Mouse (Mus musculus) gastrocnemius, adult 8-10 months (tissue): Measurements from ENCODE around the gene Galnt2. TPM values are rescaled to one million over a fixed set of nuclear protein-coding genes. Genes with fewer than 3 reads are reported as not detected.

Source experiments
- DNase-seq, 2 experiments: peaks; one replicate each; pipeline ENCODE4 v3.0.0; 2022; ENCODE audit warnings: low spot score in 2 of 2
- total RNA-seq, 4 experiments: library from RNA; stranded (reverse); gene quantifications; 2 replicates each; pipeline ENCODE4 v1.2.4; 2022

Galnt2 gene
- total RNA-seq, 4 experiments from 2014 or later = 43.1 to 54.1 (median 49.5) TPM

GRCm38 (mm10) chr8:124319316-124319652, 88.1 kb downstream of the Galnt2 start:
- DNase-seq = no peak

DNA sequence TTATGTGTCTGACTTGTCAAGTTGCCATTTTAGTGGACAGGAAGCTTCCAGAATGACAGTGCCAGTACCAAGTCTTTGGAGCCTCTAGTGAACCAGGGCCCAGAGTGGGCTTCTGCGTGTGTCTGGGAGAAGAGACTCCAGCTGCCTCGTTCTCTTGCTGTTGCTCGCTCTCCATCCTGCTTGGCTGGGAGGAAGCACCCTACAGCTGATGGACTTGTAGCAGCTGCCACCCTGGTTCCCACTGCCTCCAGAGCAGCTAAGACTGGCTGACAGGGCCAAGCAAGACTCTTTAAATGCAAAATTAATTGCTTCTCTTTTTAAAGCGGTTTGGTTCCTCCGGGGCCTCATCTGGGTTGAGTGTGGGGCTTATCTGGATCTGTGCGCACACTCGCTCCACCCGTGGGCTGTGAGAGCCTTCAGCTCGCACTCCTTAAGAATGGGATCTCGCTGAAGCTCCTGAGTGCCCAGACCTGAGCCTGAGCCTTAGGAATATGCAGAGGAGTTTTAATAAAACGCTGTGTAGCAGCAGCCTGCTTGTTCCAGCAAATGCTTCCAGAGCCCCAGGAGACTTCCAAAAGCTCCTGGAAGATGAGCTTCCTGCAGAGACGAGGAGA, 90.1 kb downstream of the Galnt2 start:
- no peak for DNase-seq

- DNase-seq = no peak
Measured at GRCm38 (mm10) chr8:124323356-124323755, 92.2 kb downstream of the Galnt2 start.

DNA sequence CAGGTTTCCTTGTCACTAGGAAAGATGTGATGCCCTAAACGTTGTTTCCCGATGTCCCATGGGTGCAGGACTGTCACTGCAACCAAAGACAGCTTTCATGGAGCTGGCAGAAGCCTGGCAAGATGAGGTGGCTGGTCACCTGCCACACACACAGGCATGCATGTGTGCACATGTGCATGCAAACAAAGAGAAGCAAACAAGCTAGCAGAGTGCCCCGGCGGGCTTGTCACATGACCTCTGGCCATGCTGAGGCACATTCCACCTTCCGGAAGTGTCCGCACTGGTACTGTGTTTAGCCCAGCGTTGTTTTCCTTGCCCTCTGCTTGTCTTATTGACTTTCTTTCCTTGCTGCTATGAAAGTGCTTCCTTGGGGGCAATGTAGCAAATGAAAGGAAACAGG, 97.1 kb downstream of the Galnt2 start:
- no peak for DNase-seq

DNA sequence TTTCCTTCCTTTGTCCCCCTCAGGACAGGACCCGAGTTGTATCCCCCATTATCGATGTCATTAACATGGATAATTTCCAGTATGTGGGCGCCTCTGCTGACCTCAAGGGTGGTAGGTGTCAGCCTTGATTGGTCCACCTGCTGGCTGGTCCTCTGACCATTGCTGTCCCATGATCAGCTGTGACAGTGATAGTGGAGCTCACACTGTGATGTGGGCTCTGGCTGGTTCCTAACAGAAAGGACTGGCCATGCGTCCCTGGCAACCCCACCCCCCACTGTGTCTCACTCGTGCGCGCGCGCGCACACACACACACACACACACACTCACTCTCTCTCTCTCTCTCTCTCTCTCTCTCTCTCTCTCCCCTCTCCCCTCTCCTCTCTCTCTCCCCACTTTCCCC, 98.5 kb downstream of the Galnt2 start:
- DNase-seq = no peak

GRCm38 (mm10) chr8:124330433-124330832, 99.2 kb downstream of the Galnt2 start:
- no peak for DNase-seq

DNA sequence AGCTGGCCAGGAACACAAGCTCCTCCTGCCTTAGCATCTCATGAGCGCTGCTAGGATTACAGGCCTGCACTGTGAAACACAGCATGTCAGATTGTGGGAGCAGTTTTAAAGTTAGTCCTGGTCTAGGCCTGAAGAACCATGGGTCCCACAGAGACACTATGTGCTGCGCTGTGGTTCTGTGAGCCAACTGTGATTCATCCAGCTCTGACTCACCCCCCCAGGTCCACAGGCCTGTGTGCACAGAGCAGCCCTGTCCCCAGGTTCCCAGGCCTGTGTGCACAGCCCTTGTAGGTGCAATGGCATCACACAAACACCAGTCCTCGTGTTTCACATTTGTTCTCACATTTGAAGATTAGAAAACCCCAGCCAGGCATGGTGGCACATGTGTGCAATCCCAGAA, 99.9 kb downstream of the Galnt2 start:
- no peak for DNase-seq

DNA sequence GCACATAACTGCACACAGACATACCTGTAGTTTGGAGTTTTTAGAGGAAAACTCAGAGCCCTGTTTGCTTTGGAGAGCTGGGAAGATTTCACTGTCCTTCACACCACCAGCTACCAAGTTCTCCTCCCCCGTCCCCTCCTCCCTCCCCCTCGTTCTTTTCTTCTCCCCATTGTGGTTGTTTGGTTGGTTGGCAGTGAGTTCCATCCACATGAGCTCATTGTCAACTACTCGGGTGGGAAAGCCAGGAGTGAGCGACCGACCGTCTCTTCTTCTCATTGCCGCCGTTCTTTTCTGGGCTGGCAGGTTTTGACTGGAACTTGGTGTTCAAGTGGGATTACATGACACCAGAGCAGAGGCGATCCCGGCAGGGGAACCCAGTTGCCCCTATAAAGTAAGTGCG, 100.5 kb downstream of the Galnt2 start:
- DNase-seq = no peak

DNA sequence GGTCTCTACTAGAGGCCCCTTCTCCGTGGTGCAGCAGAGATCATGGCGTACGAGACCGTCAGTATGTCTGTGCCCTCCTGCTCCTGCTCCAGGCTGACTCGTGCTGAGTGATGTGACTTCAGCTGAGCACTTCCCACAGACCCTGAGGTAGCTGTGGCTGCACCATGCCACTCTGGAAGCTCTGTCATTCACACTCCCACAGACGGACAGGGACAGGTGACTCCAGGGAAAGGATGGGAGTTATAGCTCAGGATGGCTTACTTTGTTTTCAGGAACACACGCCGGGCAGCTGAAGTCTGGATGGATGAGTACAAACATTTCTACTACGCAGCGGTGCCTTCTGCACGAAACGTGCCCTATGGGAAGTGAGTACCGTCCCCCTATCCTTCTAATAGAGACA, 105.1 kb downstream of the Galnt2 start:
- no peak for DNase-seq

DNA sequence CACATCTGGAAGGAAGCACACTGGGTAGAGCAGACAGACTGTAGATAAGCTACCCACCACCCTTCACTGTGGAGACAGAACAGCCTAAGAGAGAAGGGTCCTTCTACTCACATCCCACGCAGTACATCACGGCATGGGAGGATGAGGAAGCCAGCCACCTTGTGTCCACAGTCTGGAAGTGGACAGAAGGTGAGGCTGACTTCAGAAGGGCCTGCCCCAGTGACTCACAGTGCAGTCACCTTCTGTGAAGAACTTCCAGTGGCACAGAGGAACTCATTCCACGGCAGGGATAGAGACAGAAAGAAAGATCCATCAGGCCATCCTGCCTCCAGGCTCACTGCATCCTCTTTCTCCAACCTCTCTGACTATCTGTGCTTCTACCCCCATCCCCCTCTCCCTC, 108.6 kb downstream of the Galnt2 start:
- DNase-seq = no peak

DNA sequence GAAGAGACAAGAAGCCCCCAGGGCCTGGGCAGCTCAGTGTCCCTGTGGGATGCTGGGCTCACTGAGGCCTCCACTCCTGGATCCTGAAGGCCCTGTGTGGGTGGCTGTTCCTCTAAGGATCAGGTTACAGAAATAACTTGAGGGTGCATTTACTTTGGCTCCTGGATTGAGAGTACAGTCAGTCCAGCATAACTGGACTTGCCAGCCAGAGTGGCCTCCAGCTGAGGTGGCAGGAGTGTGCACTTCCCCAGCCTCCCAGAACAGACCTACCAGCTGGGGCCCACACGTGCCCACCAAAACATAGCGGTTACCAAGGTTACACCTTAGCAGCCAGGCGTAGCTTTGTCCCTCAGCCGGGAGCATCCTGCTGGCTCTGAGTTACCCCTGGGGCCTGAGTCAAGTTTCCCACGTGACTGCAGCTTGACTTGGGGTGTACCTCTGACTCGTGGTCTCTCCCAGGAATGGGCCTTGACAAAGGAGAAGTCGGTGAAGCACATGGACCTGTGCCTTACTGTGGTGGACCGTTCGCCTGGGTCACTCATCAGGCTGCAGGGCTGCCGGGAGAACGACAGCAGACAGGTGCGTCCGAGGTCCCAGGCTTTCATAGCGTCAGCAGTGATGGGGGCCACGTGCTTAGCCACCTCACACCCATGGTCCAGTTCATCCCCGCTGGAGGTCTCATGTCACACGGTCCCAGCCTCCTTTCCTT, 109.3 kb downstream of the Galnt2 start:
- no peak for DNase-seq

- DNase-seq = no peak
Measured at GRCm38 (mm10) chr8:124343151-124343550, 112.0 kb downstream of the Galnt2 start.

- no peak for DNase-seq
Measured at GRCm38 (mm10) chr8:124343991-124344390, 112.8 kb downstream of the Galnt2 start.

DNA sequence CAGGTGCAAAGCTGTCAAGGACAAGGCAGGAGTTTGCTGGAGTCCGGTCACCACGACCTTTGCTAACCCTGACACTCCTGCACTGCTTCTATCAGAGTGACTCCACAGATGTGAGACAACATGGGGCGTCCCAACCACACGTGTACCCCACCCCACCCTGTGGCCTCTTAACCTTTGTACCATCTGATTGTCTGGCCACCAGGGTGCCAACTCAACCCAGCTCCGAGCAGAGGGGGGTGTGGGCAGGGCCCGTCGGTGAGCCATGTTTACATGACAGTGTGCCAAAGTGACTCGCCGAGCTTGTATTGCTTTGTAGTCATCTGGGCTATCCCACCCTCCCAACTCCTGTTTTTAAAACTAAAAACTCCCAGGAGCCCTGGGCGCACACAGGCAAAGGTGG, 113.9 kb downstream of the Galnt2 start:
- no peak for DNase-seq

DNA sequence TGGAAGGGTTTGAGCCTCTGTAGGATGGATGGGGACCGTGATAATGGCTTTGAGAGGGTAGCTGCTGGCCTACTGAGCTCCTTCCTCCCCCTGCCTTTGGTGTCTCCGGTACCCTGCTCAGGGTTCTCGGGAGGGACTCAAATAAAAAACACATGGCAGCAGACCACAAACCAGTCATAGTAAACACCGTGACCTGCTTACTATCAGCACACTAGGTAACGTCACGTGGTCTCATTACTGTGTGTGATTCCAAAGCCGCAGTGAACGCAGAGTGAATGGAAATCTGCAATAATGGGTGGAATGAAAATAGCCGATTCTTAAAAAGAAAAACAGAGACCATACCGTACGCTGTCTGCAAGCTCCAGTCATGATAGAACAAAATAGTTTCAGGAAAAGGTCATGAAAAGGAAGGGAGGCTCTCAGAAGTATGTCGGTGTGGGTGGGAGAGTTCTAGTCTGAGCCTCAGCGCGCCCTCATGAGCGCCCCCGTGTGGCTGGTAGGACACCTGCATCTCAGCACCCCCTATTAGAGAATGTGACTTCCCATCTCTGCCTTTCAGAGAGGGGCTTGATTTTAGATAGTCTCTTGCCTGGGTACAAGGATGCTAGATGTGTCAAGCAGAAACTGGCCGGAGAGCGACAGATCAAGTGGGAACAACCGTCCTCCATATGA, 115.8 kb downstream of the Galnt2 start:
- peak in 1 of 2 experiments; percentile 29 for DNase-seq

DNA sequence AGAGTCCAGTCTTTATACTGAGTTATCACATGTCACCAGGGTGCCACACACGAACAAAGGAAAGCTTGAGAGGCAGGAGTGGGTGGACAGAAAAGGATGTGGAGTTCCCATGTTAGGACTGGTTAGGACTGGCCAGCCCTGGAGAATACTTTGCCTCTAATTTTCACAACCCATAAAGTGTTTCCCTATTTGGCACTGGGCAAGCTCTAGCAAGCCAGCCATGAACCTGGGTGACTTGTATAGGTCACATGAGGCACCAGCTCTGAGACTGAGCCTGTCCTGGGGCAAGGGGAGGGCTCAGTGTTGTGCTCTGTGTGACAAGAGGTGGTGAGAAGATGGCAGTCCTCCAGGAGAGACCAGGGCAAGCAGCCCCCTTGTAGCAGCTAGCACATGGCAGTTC, 116.9 kb downstream of the Galnt2 start:
- DNase-seq = no peak

DNA sequence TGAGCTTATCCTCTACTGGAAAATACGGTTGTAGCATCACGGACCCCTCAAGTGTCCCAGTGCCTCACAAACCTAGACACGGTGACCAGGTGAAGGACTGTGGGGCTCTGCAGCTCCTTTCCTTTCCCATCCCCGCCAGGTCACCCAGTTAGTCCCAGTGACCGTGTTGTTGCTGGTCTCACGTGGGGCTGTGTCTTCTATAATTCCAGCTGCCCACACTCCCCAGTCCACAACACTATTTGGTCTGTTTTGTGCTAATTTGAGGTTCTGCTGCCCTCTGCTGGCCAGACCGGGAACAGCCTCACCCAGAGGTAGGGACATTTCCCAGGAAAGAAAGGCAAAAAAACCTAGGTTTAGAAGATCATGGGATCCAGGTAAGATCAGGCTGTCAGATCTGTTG, 118.5 kb downstream of the Galnt2 start:
- peak; percentile 51 to 63 for DNase-seq

DNA sequence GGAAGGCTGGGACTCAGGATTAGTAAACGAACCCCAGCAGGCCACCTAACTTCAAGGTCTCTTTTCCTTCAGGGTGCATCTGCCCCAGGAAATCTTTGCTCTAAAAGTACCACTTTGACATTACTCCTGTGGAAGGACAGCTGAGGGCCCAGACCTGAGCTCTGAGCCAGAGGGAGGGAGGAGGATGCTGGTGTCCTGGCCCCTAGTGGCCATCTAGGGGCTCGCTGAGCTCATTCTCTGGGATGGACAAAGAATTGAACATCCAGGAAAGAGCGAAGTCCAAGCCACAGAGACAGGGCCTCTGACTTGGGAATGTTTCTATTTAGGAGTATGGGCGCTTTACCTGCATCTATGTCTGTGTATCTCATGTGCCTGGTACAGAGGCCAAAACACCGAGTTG, 120.4 kb downstream of the Galnt2 start:
- DNase-seq = no peak

DNA sequence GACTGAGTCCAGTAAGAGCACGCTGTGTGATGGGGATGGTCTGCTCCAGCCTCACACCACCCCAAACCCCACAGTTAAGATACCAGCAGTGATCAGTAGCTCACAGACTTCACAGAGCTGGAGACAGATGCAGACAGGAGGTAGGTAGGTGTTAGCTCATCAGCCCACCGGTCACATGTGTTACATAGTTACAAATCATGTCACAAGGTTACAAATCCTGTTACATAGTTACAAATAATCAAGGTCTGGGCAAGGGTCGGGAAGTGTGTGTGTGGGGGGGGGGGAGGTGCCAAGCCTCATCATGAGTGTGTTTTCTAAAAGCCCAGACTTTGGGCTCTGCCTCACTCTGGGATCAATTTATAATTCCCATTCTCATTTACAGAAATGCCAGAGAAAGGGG, 129.7 kb downstream of the Galnt2 start:
- DNase-seq = no peak

GRCm38 (mm10) chr8:124361773-124362427, 130.7 kb downstream of the Galnt2 start:
- no peak for DNase-seq

GRCm38 (mm10) chr8:124362589-124362988, 131.4 kb downstream of the Galnt2 start:
- no peak for DNase-seq

GRCm38 (mm10) chr8:124363337-124363736, 132.1 kb downstream of the Galnt2 start:
- no peak for DNase-seq
